Mouse (Mus musculus) R1 (cell line): ENCODE results near the gene Fnip2.

Experiments
- DNase-seq: peaks from one replicate; pipeline ENCODE4 v3.0.0-alpha.2; 2018; ENCODE audit warnings: low read depth, low spot score

Fnip2 gene

GRCm38 (mm10) chr3:79564875-79565606 is 2.6 kb downstream of the Fnip2 start:
- no peak for DNase-seq

GRCm38 (mm10) chr3:79563511-79563910 is 4.1 kb downstream of the Fnip2 start:
- DNase-seq = no peak

- DNase-seq = no peak
Observed at GRCm38 (mm10) chr3:79561784-79562715, 5.5 kb downstream of the Fnip2 start.

- DNase-seq = no peak
Observed at GRCm38 (mm10) chr3:79560555-79560954, 7.0 kb downstream of the Fnip2 start.

- DNase-seq = no peak
Observed at GRCm38 (mm10) chr3:79559773-79560045, 7.9 kb downstream of the Fnip2 start.

- no peak for DNase-seq
Observed at GRCm38 (mm10) chr3:79559021-79559772, 8.4 kb downstream of the Fnip2 start.

GRCm38 (mm10) chr3:79555061-79555460 is 12.5 kb downstream of the Fnip2 start:
- DNase-seq = no peak

- DNase-seq = no peak
Observed at GRCm38 (mm10) chr3:79553779-79554178, 13.8 kb downstream of the Fnip2 start.

GRCm38 (mm10) chr3:79551826-79552552 is 15.6 kb downstream of the Fnip2 start:
- DNase-seq = no peak

- DNase-seq = no peak
Observed at GRCm38 (mm10) chr3:79549751-79550393, 17.7 kb downstream of the Fnip2 start.

- no peak for DNase-seq
Observed at GRCm38 (mm10) chr3:79548681-79549437, 18.7 kb downstream of the Fnip2 start.

- DNase-seq = peak; percentile 53
Observed at GRCm38 (mm10) chr3:79542585-79542984, 25.0 kb downstream of the Fnip2 start.

GRCm38 (mm10) chr3:79539656-79540055 is 27.9 kb downstream of the Fnip2 start:
- no peak for DNase-seq

- DNase-seq = no peak
Observed at GRCm38 (mm10) chr3:79539124-79539523, 28.5 kb downstream of the Fnip2 start.

GRCm38 (mm10) chr3:79538342-79538741 is 29.3 kb downstream of the Fnip2 start:
- DNase-seq = no peak

GRCm38 (mm10) chr3:79537626-79538203 is 29.9 kb downstream of the Fnip2 start:
- DNase-seq = no peak

GRCm38 (mm10) chr3:79537023-79537422 is 30.6 kb downstream of the Fnip2 start:
- DNase-seq = no peak

GRCm38 (mm10) chr3:79531581-79532271 is 35.9 kb downstream of the Fnip2 start:
- DNase-seq = peak; percentile 51

- DNase-seq = no peak
Observed at GRCm38 (mm10) chr3:79529499-79530096, 38.0 kb downstream of the Fnip2 start.
